Mouse (Mus musculus): ENCODE measurements around the gene Phka1. TPM values are rescaled to one million over a fixed set of nuclear protein-coding genes. Genes with fewer than 3 reads are reported as not detected.
"Not testable (repeated sequence)": the region's sequence is repeated elsewhere in the genome, so short reads cannot be mapped to it uniquely, and the experiment has no call there.

Gene Phka1
- 14.6 and 16.2 TPM in 2 replicates for polyA plus RNA-seq (2015; fragmentation: Nextera tagmentation; extraction: Ambion mirVana)

DNA sequence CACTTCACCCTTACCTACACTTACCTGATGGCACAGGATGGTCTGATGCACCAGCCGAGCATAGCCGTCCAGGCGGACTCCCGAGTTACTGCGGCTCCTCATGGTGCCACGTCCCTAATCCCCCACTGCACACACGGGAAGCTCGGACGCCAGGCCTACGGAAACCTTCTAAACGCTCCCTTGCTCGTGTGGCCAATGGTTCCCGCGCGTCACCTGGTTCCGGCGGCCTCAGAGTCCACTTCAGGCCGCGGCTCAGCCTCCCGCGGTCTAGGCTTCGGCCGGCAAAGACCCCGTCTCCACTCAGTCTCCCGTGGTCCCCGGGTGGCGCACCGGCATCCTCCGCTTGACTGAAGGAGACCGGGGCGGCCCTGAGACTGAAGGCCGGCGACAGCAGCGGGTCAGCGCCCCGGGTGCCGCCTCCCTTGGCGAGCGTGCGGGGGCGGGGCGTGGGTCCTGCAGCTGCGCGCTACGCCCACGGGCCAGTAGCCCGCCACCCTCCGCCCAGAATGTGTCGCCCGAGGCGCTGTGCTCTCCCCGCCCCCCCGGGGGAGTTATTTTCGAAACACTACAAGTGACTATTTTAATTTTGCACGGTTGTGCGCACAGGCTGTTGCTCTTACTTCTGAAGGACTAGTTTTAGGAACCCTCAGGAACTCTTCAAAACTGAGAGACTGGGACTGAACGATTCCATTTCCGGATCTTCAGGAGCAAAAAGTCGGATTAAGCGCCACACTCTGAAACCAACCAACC, at the start of gene Phka1:
Phka1 (minus strand) TSS at position 424 of the 750 bp plus-strand sequence.
- Histone ChIP-seq H3K9me3 (no peaks in the 10 kb centered on the region), H3K4me2 (replicated peaks) (peak within 1 kb of the TSS; percentile 63), H3K36me3 (no peaks in the 10 kb centered on the region), H3K4me1 (no peaks in the 10 kb centered on the region), H3K9ac (peak within 1 kb of the TSS; percentile 66), H3K27ac (no peak within 1 kb of the TSS), H3K27me3 (peaks cover 33% of the 10 kb centered on the region), H3K4me3 (peak within 1 kb of the TSS; percentile 58)
- whole genome bisulfite sequencing, result 18% methylated on average over 53 of the region's 60 CpGs
- peak; percentile 89 for ATAC-seq (ENCODE audit: low FRiP score, low read depth)

GRCm38 (mm10) chrX:102689252-102689651, 45.2 kb upstream of the Phka1 start:
- not testable (repeated sequence) for H3K36me3 ChIP-seq; H3K4me2 ChIP-seq (replicated peaks); H3K9ac ChIP-seq; H3K4me1 ChIP-seq; H3K9me3 ChIP-seq; H3K4me3 ChIP-seq; H3K27me3 ChIP-seq; ATAC-seq (ENCODE audit: low FRiP score, low read depth); H3K27ac ChIP-seq
- 20% methylated on average over 4 of the region's 4 CpGs for WGBS

DNA sequence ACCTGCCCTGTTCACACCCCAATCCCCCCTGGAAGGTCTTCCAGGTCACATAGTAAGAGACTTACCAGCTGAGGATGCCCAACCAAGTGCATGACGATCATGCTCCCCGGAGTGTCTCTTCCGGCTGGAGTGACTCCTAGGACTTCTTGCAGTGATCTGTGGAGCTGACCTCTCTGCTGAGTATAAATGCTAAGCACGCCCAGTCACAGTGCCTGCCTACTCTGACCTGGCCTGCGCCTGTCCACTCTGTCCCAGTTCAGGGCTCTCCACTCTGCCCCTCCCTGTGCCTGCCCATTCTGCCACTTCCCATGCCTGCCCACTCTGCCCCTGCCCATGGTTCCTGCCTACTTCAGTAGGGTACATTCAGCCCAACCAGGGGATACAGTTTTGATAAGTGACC, 42.8 kb upstream of the Phka1 start, which contains the start of gene Gm3880:
Gm3880 (minus strand) TSS at position 101 of the 400 bp plus-strand sequence.
- not testable (repeated sequence) for H3K27me3 ChIP-seq; H3K9ac ChIP-seq; H3K9me3 ChIP-seq; H3K27ac ChIP-seq; H3K4me3 ChIP-seq; H3K36me3 ChIP-seq; ATAC-seq (ENCODE audit: low FRiP score, low read depth); H3K4me1 ChIP-seq; H3K4me2 ChIP-seq (replicated peaks)
- WGBS, result 95% methylated on average over 5 of the region's 5 CpGs

GRCm38 (mm10) chrX:102684706-102685105, 40.7 kb upstream of the Phka1 start:
- not testable (repeated sequence) for H3K9ac ChIP-seq; H3K27ac ChIP-seq; ATAC-seq (ENCODE audit: low FRiP score, low read depth); H3K9me3 ChIP-seq; H3K36me3 ChIP-seq; H3K4me3 ChIP-seq; H3K27me3 ChIP-seq; H3K4me1 ChIP-seq; H3K4me2 ChIP-seq (replicated peaks)
- 61% methylated on average over 3 of the region's 3 CpGs for WGBS

DNA sequence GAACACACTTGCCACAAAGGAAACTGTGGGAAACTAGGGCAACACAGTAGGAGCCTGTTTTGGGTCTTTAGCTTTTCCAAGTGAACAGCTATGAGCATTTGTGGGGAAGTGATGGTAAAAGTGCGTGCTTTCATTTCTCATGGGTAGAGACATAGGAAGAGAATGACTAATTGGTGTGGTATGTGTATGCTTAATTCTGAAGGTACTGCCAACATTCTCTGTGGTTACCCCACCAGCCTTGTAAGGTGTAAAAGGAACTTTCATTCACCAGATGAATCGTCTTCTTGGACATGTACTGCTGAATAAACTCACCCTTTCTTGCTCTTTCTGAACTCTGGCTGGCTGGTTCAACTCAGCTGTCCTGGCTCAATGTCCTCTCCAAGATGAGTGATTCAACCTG, 22.6 kb upstream of the Phka1 start:
- H3K4me2 ChIP-seq (replicated peaks), result no peak overlapping the region
- 78% methylated on average over 2 of the region's 2 CpGs for WGBS
- no peak overlapping the region for H3K4me3 ChIP-seq
- H3K9me3 ChIP-seq, result no peaks in the 10 kb centered on the region
- no peaks in the 10 kb centered on the region for H3K27me3 ChIP-seq
- H3K36me3 ChIP-seq, result no peaks in the 10 kb centered on the region
- no peak for ATAC-seq (ENCODE audit: low FRiP score, low read depth)
- H3K9ac ChIP-seq, result no peak overlapping the region
- H3K27ac ChIP-seq, result no peak overlapping the region
- no peaks in the 10 kb centered on the region for H3K4me1 ChIP-seq

DNA sequence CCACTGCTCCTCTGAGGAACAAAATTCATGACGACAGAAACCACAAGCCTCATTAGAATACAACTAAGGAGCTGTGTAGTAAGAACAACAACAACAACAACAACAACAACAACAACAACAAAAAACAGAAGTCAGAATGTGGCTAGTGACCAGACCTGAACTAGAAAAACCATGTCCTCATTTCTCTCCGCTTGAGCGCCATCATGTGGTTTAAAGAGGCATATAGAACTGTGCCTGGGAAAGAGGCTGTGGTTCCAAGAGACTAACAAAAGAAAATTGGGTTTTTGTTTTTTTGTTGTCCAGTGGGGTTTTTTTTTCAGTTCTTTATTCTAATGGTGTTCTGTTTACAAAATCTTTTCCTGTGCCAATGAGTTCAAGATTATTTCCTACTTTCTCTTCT, 16.7 kb upstream of the Phka1 start:
- no peak overlapping the region for H3K27ac ChIP-seq
- WGBS, result 30% methylated on average over 3 of the region's 3 CpGs
- ATAC-seq (ENCODE audit: low FRiP score, low read depth), result no peak
- no peak overlapping the region for H3K4me2 ChIP-seq (replicated peaks)
- H3K4me3 ChIP-seq, result no peak overlapping the region
- H3K36me3 ChIP-seq, result no peaks in the 10 kb centered on the region
- no peak overlapping the region for H3K9ac ChIP-seq
- no peaks in the 10 kb centered on the region for H3K9me3 ChIP-seq
- H3K4me1 ChIP-seq, result no peaks in the 10 kb centered on the region
- peaks cover 3% of the 10 kb centered on the region; the same call in 1 of the 2 replicates for H3K27me3 ChIP-seq

DNA sequence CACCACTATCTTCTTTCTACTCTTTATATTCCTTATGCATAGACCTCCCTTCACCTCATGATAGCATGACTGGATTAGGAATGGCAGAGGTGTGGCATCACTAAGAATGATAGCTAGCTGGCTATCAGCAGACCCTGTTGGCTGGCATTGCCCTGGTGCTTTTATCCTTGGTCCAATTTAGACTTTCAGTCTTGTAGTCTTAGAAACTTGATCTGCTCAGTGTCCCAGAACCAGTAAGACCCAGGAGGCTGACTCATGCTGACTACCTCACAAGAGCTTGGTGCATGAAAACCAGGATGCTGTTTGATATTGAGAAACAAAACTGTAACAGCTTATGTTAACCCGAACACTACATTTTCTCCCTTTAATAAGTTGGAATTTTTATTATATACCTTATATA, 1.6 kb upstream of the Phka1 start:
- H3K27me3 ChIP-seq, result peaks cover 33% of the 10 kb centered on the region
- no peak overlapping the region for H3K4me2 ChIP-seq (replicated peaks)
- H3K9ac ChIP-seq, result no peak overlapping the region
- 92% methylated on average over 1 of the region's 1 CpGs for WGBS
- no peaks in the 10 kb centered on the region for H3K36me3 ChIP-seq
- no peak overlapping the region for H3K27ac ChIP-seq
- no peak overlapping the region for H3K4me3 ChIP-seq
- no peaks in the 10 kb centered on the region for H3K9me3 ChIP-seq
- no peak for ATAC-seq (ENCODE audit: low FRiP score, low read depth)
- H3K4me1 ChIP-seq, result no peaks in the 10 kb centered on the region

- Histone ChIP-seq H3K9me3 (no peaks in the 10 kb centered on the region), H3K4me1 (no peaks in the 10 kb centered on the region), H3K36me3 (no peaks in the 10 kb centered on the region), H3K27ac (no peak overlapping the region), H3K9ac (no peak overlapping the region), H3K4me3 (peak overlapping the region; percentile 58), H3K27me3 (peaks cover 33% of the 10 kb centered on the region), H3K4me2 (replicated peaks) (peak overlapping the region; percentile 63)
- WGBS, result 46% methylated on average over 6 of the region's 6 CpGs
- ATAC-seq (ENCODE audit: low FRiP score, low read depth), result no peak
Measured at GRCm38 (mm10) chrX:102645146-102645545, 1.1 kb upstream of the Phka1 start.

DNA sequence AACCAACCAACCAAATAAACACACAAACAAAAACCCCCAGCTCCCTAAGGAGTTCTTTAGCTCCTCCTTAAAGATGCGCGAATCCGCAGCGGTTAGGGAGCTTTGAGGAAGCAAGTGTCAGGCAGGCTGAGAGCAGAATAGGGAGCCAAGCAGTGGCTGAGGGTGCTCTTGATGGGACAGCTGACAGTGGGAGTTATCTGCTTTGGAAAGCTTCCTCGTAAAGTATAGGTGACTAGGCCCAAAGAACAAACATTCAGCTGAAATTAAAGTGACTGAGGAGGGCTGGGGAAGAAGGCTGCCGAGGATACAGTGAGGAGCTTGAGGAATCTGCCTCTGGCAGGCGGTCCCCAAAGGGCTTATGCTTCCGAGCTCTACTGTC, 516 bp upstream of the Phka1 start:
- Histone ChIP-seq H3K4me1 (no peaks in the 10 kb centered on the region), H3K4me2 (replicated peaks) (peak overlapping the region; percentile 63), H3K9ac (peak overlapping the region; percentile 66), H3K4me3 (peak overlapping the region; percentile 58), H3K27me3 (peaks cover 33% of the 10 kb centered on the region), H3K27ac (no peak overlapping the region), H3K36me3 (no peaks in the 10 kb centered on the region), H3K9me3 (no peaks in the 10 kb centered on the region)
- 18% methylated on average over 8 of the region's 8 CpGs for WGBS
- no peak for ATAC-seq (ENCODE audit: low FRiP score, low read depth)

DNA sequence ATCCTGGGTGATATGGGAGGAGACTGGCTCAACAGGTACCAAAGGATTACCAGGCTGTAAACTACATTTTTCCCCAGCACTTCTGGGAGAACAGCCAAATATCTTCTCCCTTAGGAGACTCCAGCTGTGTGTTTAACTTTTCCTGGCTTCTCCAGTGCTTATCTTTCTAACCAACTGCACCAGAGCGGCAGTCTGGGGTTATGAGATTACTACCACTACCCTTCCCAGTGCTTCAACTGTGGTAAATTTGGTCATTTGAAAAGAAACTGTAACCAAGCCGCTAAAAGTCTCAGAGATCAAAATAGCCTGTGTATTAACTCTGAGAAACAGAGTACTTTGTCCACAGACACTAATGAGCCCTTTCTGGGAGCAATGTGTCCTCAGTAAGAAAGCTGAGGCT, 42.8 kb downstream of the Phka1 start:
- no peak overlapping the region for H3K9ac ChIP-seq
- ATAC-seq (ENCODE audit: low FRiP score, low read depth), result no peak

DNA sequence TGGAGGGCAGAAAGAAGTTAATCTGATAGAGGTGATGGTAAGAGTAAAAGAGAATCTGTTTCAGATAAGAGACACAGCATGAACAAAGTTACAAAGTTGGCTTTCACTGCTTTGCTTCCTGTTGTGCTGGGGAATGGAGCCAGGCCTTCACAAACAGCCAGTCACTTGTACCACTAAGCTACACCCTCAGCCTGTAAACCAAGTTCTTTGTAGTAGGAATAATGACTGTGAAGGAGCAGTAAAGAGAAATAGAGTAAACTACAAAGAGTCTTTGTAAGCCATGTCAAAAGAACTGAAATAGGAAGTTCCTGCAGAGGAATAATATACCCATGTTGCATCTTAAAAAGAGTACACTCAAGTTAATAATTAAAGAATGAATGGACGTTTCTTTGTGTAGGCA, 55.5 kb downstream of the Phka1 start:
- no peak for ATAC-seq (ENCODE audit: low FRiP score, low read depth)
- 56% methylated on average over 1 of the region's 1 CpGs for WGBS

More for the DNA sequence above, 42.8 kb downstream of the Phka1 start:
- peaks cover 6% of the 10 kb centered on the region; the same call in 1 of the 2 replicates for H3K27me3 ChIP-seq
- H3K36me3 ChIP-seq, result no peaks in the 10 kb centered on the region; the same call in none of the 2 replicates
- no peaks in the 10 kb centered on the region for H3K9me3 ChIP-seq
- WGBS, result 55% methylated on average over 2 of the region's 2 CpGs
- no peak overlapping the region for H3K4me2 ChIP-seq (replicated peaks)
- no peak overlapping the region for H3K4me3 ChIP-seq
- H3K4me1 ChIP-seq, result no peaks in the 10 kb centered on the region
- H3K27ac ChIP-seq, result no peak overlapping the region

GRCm38 (mm10) chrX:102571186-102571585, 72.9 kb downstream of the Phka1 start:
- no peak overlapping the region for H3K9ac ChIP-seq
- H3K27ac ChIP-seq, result no peak overlapping the region
- peaks cover 5% of the 10 kb centered on the region; the same call in 1 of the 2 replicates for H3K36me3 ChIP-seq
- H3K4me3 ChIP-seq, result no peak overlapping the region
- H3K4me1 ChIP-seq, result no peaks in the 10 kb centered on the region
- ATAC-seq (ENCODE audit: low FRiP score, low read depth), result no peak
- H3K4me2 ChIP-seq (replicated peaks), result no peak overlapping the region
- no peaks in the 10 kb centered on the region for H3K27me3 ChIP-seq
- WGBS, result 14% methylated on average over 1 of the region's 1 CpGs
- no peaks in the 10 kb centered on the region for H3K9me3 ChIP-seq

More for the DNA sequence above, 55.5 kb downstream of the Phka1 start:
- H3K9ac ChIP-seq, result no peak overlapping the region
- H3K9me3 ChIP-seq, result no peaks in the 10 kb centered on the region
- no peak overlapping the region for H3K4me3 ChIP-seq
- no peaks in the 10 kb centered on the region; the same call in 1 of the 2 replicates for H3K36me3 ChIP-seq
- no peak overlapping the region for H3K4me2 ChIP-seq (replicated peaks)
- H3K27me3 ChIP-seq, result peaks cover 19% of the 10 kb centered on the region; the same call in 1 of the 2 replicates
- no peaks in the 10 kb centered on the region for H3K4me1 ChIP-seq
- H3K27ac ChIP-seq, result no peak overlapping the region

DNA sequence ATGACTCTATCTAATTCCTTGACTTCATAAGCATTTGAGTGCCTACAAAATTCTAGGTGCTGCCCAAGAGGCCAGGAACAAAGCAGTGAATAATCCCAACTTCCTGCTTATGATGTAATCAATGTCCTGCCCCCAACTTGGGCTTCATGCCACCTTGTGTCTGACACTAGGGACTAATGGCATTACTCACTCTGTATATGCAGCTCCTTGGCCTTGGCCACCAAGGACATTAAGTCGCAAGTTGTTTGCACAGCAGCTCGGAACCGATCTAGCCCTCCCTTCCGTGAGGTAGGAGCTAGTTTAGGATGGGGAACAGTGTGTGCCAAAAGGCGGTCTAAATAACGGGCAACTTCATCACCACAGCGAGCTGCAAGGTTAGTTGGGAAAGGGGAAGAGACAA, 87.1 kb downstream of the Phka1 start:
- WGBS, result 97% methylated on average over 7 of the region's 7 CpGs
- Histone ChIP-seq H3K4me1 (no peaks in the 10 kb centered on the region), H3K27ac (no peak overlapping the region), H3K9ac (no peak overlapping the region), H3K27me3 (peaks cover 3% of the 10 kb centered on the region; the same call in 1 of the 2 replicates), H3K4me3 (no peak overlapping the region), H3K9me3 (no peaks in the 10 kb centered on the region), H3K36me3 (peaks cover 4% of the 10 kb centered on the region; the same call in 1 of the 2 replicates), H3K4me2 (replicated peaks) (no peak overlapping the region)
- no peak for ATAC-seq (ENCODE audit: low FRiP score, low read depth)

Data from limb, embryonic 13.5 days (tissue).